Mouse (Mus musculus): ENCODE data around the gene Kcnj10.
A peak's percentile ranks its signal among the peaks of the same experiment; 100 is the strongest.

Kcnj10 gene

DNA sequence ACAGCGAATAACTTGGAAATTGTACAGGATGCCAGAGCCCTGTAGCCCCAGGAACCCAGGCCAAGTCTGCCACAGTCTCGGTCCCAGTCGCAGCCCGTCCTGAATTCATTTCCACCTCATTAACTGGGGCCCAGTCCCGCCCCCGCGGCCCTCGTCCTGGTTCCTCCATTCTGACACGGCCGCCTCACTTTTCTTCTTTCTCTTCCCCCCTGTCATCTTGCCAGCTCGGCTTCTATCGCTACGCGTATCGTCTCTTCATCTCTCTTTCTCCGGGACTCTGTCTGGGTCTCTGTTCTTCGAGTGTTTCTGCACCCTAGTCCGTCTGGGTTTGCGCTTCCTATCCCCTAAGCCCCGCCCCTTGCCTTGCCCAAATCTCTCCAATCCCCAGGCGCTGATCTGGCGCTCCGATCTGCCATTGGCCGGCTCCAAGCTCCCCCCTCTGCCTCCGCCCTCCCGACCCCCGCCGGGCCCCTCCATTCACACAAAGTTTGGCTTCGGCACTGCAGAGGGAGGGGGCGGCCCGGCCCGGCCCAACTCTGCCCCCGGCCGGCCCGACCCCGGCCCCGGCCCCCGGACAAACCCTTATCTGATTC, at the start of gene Kcnj10:
Kcnj10 (plus strand) TSS at position 482 of the 593 bp plus-strand sequence.
- peak; percentile 78 for DNase-seq

DNA sequence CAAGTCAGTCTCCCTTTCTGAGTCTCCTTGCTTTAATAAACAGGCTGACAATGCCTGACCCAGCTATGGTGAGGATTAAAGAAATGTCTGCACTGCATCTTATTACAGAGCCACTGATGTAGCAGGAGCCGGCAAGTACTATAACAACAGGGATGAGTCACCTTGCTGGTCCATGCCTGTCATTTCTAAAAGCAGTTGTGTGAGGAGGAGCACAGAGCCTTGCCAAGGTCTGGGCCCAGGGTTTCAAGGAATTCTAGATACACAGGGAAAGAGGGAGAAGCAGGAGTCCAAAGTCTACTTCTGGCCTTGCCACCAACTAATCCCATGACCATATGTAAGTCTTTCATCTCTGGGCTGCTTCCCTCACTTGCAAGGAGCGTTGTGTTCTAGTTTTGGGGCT, 48.1 kb upstream of the Kcnj10 start:
- no peak for DNase-seq

DNA sequence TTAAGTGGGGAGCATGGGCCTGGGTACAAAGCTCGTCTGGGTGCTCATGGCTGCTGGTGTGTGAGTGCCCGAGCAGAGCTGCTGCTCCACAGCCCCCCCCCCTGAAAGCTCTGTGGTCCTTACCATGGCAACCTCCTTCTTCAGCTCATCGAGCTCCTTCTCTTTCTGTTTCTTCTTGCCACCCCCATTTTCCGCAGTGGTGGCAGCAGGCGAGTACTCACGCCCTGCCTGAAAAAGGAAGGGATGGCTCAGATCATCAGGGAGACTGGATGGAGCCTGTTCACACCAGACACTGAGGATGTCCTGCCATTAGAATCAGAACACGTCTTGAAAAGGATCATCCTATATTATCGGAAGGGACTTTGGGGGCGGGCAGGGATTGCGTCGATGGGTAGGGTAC, 47.6 kb upstream of the Kcnj10 start:
- DNase-seq = no peak

DNA sequence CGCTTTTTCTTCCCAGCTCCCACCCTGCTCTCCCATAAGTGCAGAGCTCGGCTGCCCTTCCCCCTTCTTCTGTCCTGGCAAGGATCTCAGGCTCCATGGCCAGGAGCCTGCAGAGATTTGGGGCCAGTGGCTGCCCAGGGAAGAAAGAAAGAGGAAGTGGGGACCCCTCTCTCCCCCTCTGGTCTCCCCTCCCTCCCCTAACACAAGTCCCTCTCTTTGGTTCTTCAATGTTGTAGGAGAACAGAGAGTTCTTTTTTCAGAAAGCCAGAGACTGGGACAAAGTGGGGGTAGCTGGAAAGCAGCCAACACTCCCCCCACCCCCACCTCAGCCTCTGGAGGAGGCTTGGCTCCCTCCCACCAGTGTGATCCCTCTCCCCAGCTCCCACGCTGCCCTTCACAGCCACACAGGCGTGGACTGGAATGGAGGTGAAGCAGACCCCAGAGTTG, 45.2 kb upstream of the Kcnj10 start:
- peak; percentile 62 for DNase-seq

DNA sequence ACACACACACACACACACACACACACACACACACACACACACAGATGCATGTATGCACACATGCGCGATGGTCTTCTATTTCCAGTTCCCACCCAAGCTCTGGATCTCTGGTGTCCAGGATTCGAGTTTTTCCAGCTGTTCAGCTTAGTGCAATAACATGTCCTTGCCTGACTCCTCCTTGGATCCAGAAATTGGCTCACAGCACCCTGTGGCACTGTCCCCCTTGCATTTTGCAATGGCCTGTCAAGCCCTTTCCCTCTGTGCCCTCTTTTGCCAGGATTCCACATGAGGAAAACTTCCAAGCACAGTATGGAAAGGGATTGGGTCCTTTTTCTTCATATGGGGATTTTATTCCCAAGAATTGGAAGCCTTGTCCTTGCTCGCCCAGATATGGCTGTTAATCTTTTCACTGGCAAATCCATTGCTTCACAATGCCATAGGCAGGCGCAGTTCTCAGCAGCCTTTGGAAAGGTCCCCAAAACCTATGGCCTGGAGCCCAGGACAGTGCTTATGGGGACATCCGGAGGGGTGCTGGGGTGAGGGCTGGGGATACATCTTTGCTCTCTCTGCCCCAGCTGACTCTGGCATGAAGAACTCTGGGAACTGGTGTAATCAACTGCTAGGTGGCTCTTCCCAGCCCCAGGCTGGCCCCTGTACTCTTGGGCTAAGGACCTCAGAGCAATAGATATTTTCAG, 44.0 kb upstream of the Kcnj10 start:
- no peak for DNase-seq

DNA sequence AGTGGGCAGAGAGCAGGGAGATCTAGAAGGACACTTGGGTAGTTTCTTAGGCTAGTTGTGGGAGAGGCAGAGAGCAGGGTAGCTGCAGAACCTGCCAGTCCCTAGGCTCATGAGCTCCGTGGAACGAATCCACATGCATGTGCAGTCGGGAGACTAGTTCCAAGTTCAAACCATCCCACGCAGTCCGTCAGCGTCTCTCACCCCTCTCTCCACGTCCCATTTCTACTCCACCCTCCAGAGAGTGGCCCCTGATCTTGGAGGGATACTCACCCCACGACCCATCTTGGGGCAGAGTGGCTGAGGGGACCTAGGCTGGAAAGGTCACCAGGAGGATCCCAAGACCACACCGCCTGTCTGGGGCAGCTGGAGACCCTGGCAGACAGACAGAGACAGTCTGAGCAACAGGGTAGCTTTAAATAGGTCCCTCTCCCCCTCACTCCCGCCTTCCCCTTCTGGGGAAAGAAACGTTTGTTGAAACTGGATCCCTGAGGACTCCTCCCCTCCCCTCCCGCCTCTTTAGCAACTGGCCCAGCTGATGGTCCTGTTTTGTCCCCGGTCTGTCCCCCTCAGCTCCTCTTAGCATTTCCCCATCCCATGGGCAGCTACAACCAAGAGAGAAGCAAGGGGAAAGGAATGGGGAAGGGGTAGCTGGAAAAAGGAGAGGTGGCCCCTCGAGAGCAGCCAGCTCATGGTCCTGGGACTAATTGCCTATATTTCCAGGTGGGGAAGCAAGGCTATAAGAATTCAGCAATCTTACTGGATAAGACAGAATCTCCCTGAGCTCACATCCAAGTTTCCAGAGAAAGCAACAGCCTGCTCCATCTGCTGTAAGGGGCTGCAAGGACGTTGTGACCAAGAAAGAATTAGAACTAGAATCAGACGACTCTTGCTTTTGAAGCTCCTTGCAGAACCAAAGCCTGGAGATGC, 43.1 kb upstream of the Kcnj10 start, which contains the start of gene Atp1a2:
Atp1a2 (minus strand) TSS at position 454 of the 927 bp plus-strand sequence.
- no peak for DNase-seq

DNA sequence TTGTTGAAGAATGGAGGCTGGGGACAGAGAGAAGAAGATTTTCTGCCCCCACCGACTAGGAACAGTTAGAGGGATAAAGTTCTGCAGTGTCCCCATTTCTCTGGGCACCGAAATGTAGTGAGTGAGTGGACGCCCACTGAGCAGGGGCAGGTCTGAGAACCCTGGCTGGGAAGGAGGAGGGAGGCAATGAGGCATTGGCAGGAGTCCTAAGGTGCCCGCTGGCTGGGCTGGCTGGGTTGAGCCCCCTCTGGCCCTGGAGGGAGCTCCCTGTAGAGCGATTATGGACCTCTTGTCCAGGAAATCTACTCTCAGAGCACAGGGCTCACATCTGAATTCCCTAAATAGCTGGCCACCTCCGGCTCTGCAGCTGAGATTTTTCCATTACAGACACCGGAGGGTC, 41.5 kb upstream of the Kcnj10 start:
- DNase-seq = no peak

DNA sequence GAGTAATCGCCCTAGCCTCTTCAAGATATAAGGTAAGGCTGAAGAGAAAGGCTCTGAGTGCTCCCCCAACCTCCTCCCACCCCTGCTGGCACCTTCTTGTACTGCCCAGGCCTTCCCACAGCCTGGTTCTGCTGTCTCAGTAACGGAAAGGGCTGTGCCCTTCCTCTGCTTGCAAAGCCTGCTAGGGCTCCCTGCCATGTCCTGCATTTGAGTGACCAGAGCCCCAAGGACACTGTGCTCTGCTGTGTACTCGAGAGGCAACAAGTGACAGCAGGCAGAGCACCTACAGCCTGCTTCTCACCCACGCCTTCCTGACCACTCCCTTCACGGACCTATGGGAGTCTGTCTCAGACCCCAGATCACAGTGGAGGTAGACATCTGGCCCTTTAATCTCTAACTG, 40.8 kb upstream of the Kcnj10 start:
- no peak for DNase-seq

DNA sequence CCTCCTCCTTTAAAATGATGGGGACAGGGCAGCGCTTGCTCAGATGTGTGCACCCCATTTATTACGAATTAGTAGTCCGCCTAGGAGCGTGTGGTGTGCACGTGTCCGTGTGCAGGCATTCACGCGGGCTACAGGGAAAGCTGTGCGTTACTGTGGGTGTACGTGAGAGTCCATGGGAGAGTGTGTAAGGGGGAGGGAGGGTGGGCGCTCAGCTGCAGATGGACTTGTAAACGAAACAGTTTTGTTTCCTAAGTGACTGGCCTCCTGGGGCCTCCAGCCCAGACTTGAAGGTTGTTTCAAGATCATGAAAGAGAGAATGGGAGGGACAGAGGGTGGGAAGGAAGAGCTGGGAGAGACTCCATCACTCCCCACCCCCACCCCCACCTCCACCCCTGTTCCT, 39.8 kb upstream of the Kcnj10 start:
- DNase-seq = no peak

DNA sequence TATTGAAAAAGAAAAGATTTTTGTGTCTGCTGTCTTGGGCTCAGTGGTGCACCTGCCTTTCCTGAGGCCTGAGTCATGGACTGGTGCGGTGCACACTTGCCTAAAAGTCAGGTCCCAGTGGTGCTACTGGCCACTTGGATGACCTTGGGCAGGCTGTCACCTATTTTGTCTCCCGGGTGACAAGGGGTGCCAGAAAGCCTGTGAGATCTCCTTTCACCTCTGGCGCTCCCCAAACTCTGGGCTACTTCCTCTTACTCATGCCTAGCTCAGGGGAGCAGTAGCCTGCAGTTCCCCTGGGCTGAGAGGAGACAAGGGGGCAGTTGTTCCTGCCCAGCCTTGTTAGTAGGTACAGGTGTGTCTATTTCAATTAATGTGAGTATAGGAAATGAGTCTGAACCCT, 38.7 kb upstream of the Kcnj10 start:
- DNase-seq = no peak

DNA sequence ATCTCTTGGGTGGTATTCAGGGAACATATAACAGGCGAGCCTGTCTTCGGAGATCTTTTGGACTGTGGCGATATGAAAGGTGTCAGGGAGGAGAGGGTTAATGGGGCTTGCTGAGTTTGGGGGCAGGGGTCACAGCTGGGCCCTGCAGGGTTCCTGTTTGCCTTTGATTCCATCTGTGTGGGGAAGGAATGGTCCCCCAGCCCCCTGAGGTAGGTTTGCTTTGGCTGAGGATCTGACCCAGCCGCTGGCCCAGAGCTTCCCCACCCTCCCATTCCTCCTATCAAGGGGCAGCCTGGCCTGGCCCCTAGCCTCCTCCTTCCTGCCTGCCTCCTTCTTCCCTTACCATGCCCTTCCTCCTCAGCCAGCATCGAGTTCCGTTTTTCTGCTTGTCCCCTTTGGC, 38.2 kb upstream of the Kcnj10 start:
- peak; percentile 6 for DNase-seq

DNA sequence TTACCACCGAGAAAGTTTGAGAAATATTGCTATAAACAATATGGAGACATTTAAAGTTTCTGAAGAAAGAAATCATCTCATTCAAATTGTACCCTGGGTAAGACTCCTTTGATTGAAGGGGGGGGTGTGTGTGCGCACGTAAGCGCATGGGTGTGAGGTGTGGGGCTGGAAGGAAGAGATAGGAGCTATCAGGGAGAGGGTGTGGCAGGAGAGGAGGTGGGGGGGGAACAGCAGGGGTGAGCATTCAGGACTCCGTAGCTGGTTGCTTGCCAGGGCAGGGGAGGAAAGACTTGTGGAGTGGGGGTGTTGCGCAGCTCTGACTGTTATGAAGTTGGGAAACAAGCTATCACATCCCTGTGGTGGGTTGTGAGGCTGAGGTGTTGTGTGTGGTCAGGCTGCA, 36.6 kb upstream of the Kcnj10 start:
- DNase-seq = no peak

DNA sequence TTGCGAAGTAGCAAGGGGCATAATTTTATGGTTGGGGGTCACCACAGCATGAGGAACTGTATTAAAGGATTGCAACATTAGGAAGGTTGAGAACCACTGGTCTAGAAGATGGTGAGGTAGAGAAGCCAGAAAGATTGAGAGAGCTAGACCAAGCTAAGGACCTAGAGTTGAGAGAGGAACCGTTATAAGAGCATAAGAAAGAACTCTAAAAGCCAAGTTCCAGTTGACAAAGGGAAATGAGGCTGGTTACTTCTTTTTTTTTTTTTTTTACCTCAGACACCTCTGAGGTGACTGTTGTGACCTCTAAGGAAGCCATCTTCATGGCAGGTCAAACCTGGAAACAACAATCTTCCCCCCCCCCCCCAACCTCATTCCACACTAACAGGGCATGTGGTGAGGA, 35.9 kb upstream of the Kcnj10 start:
- DNase-seq = no peak

DNA sequence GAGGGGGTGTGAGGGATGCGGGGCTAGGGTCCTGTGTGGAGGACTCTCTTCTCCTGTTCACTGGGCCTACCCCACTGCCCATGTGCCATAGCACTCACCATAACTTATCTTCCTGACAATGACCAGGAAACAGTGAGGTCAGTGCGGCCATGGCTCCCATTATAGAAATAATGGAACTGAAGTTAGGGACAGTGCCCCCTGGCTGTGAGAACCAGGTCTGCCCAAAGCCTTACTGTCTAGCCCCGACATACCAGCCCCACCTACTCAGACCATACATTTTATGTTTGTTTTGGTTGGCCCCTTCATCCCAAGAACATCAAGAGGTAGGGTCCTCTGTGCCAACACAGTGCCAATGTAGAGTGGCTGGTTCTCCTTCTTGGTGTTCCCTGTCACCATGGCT, 35.4 kb upstream of the Kcnj10 start:
- no peak for DNase-seq

DNA sequence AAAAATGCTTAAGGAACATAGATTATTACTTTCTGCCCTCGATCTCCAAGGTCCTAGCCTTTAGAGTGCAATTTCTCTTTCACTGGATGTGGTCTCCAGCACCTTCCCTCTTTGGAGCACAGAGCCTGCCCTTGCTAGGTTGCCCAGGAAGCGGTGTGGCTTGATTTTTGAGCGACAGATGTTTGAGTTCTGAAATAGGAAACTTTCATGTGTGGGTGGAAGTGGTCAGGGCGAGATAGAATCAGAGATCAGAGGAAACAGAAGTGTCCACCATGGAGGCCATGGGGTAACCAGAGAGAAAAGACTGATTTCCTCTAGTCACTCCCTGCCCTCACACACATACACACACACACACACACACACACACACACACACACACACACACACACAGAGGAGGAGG, 34.8 kb upstream of the Kcnj10 start:
- DNase-seq = no peak

DNA sequence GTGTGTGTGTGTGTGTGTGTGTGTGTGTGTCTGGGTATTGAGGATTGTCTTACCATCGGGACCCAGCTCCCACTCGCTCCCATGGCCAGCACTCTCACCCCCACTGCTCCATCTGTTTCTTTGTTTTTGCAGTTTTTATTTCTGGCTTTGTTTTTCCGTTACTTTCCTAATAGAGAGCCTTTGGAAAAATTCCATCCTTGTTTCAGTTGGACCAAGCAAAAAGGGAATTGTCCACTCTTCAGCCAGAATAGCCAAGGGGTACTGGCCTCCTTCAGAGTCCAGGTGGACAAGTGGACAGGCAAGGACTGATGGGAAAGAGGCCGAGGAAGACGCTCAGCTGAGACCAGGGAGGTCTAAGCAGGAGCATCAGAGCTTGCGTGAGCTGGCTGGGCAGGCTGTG, 34.1 kb upstream of the Kcnj10 start:
- no peak for DNase-seq

DNA sequence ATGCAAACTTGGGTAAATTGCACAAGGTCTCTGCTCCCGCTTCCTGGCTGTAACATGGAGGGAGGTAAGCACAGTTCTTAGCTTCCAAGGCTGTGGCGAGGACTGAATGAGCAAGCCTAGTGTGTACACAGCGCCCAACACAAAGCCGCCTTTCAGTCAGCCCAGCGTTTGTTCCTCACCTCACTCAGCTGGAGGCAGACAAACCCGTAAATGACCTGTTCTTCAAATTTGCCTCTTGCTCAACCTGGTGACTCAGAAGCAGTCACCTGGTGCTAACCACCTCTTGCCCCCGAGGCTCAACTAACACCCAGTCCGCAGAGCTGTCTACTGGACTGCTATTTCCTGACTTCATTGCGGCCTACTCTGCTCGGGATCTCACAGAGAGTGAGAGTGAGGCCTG, 33.1 kb upstream of the Kcnj10 start:
- peak; percentile 7 for DNase-seq

DNA sequence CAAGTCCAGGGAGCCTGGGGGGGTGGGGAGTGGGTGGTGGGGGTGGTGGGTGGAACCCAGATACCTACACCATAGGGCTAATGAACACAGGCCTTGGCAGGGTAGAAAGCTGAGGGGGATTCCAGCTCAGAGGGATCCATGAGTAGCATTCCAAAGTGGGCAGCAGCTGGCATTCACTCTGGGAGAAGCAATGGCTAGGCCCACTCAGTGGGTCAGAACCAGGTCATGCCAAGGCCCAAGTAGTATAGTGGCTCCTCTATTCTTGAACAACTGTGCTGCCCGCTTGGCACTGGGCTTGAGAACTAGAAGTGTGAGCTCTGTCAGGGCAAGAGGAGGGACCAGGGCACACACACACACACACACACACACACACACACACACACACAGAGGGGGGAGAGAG, 32.6 kb upstream of the Kcnj10 start:
- peak; percentile 39 for DNase-seq

DNA sequence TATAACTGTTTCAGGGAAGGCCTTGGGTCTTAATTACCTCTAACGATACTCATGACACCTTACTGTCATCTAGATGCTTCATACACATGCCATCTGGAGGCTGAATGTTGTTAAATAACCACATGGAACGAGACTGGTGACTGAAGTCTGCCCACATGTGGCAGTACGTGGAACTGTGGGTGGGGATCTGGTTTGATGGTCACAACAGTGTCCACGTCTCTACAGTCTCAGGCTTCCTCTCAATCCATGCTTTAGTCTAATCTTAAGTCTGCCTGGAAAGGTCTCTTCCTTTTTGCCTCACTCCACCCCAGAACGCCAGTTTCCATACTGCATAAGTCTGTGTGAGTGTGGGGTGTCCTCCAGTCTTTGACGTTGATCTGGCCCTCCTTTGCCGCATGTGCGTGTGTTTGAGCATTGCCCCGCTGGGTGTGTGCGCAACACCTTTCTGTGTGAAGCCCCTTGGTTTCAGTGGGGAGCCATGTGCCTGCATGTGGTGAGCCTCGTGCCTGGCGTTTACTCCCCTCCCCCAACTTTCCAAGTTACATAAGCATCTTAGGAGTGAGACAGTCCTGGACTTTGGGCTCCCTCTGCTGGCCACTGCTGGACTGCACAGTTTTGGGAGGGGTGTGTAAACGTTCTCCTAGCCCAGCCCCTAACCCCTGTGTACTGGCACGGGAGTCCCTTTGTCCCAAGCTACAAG, 31.2 kb upstream of the Kcnj10 start:
- peak; percentile 96 for DNase-seq

DNA sequence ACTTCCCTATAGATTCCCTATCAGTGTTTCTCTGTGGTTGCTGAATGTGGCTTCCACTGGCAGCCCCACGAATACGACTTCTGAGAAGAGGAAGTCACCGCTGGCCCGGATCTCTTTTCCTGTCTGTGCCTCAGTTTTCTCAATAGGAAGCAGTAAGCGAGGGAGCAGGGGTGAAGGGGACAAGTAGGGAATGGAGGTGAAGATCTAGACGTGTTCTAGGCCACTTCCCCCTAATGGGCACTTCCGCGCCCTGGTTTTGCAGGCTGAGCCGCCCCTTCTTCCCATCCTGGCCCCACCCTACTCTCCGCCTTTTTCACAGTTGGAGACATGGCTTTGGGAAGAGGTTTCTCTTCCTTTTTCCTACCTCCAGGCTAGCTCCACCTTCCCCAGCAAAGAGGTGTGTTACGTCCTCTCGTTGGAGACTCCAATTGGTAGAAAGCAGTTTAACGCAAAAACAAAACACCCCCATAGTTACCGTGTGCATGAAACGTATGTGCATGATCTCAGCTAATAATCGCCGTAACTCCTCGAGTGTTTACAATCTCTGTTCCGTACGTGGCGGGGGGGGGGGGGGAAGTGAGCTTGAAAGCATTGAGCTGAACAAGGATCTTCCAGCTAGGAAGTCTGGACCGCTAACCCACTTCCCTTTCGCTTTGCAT, 29.6 kb upstream of the Kcnj10 start:
- peak; percentile 27 for DNase-seq

DNA sequence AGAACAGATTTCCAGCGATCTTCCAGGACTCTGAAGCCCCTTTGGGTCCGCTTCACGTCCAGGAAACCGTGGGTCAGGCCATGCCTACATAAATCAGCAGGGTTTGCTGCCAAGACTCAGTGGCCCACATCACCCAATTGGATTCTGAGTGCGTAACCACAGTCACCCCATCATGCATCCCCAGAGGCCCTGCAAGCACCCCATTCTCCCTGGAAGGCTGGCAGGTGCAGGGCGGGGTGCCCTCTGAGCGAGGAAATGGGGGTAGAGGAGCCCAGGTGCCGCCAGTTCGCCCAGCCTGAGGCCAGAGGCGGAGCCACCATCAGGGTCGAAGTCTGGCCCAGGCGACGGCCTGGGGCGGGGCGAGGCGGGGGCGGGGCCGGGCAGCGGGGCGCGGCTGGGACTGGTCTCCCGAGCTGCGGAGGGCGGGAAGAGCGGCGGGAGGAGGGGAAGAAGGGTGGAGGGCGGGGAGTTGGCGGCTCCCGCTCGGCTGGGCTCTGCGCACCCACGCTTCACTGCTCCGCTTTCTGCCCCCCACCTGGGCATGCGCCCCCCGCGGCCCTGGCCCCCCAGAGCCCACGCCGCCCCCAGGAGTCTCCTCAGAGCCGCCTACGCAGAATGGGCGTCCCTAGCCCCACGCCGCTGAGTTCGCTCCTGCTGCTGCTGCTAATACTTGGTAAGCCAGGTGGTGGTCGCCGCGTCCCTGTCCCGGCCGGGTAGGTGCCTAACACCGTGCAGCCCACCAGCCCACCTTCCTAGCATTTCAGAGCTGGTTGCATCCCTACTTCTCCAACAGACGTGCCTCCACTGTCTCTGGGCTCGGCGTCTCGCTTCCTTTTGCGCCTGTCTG, 28.9 kb upstream of the Kcnj10 start:
- peak; percentile 76 for DNase-seq

Measured in right cerebral cortex, postnatal 4 days (tissue).